In genomic region chr13:113663151-113663779, GRCm38 (mm10) we compare ENCODE assay signal across 9 mouse cellular contexts. TPM values are rescaled to one million over a fixed set of nuclear protein-coding genes. Genes with fewer than 3 reads are reported as not detected.
DNase-seq lines count a peak whose midpoint lies in the region; ATAC-seq lines count a peak whose summit lies in the region.
"Had no signal": no experiment of that assay in that cellular context is flagged by ENCODE, and none has a peak within 500 bp of the region (broad histone marks: within the 10 kb centered on the region; RNA-seq: fewer than 3 reads in every experiment).

TSS of gene Hspb3 (minus strand) at chr13:113663676.

- H3K36me3 ChIP-seq in embryonic facial prominence, embryonic 15.5 days: no peaks in the 10 kb centered on the region
- no peaks in the 10 kb centered on the region for H3K36me3 ChIP-seq in heart, embryonic 15.5 days

- no peak for ATAC-seq in embryonic facial prominence, embryonic 15.5 days (ENCODE audit: insufficient number of reproducible peaks, low FRiP score, low TSS enrichment, low read depth)
- peak; percentile 88 for ATAC-seq in heart, embryonic 15.5 days (replicated peaks; ENCODE audit: insufficient number of reproducible peaks, insufficient read depth, low FRiP score, low read depth)
- ATAC-seq in megakaryocyte progenitor cell, adult 5-6 weeks (replicated peaks; ENCODE audit: poor library complexity): no peak

- no peak within 1 kb of the TSS; the same call in 1 of the 2 replicates for H3K27ac ChIP-seq in embryonic facial prominence, embryonic 15.5 days (replicated peaks)
- peak within 1 kb of the TSS; percentile 94 for H3K27ac ChIP-seq in heart, embryonic 15.5 days

- peak within 1 kb of the TSS; percentile 12; the same call in 1 of the 2 replicates for H3K4me2 ChIP-seq in embryonic facial prominence, embryonic 15.5 days (replicated peaks)
- peak within 1 kb of the TSS; percentile 68 for H3K4me2 ChIP-seq in heart, embryonic 15.5 days

- no peak within 1 kb of the TSS for H3K9ac ChIP-seq in embryonic facial prominence, embryonic 15.5 days
- peak within 1 kb of the TSS; percentile 61 for H3K9ac ChIP-seq in heart, embryonic 15.5 days

- WGBS in embryonic facial prominence, embryonic 15.5 days: 49% methylated on average over 28 of the region's 28 CpGs
- WGBS in heart, embryonic 15.5 days: 31% methylated on average over 28 of the region's 28 CpGs

- no peaks in the 10 kb centered on the region; the same call in 1 of the 2 replicates for H3K27me3 ChIP-seq in embryonic facial prominence, embryonic 15.5 days
- H3K27me3 ChIP-seq in heart, embryonic 15.5 days: no peaks in the 10 kb centered on the region

- peak within 1 kb of the TSS; percentile 7 for H3K4me3 ChIP-seq in embryonic facial prominence, embryonic 15.5 days (replicated peaks)
- peak within 1 kb of the TSS; percentile 54 for H3K4me3 ChIP-seq in heart, embryonic 15.5 days

- DNase-seq in ES-CJ7 (ENCODE audit: low read depth, low spot score): peak; percentile 33
- DNase-seq in adrenal gland, postnatal 25 days: peak; percentile 55
- DNase-seq in lung, postnatal 4 days: peak; percentile 7 to 34
- no peak for DNase-seq in kidney, postnatal 14 days
- no peak for DNase-seq in thymus, adult 18-20 months

- H3K9me3 ChIP-seq in embryonic facial prominence, embryonic 15.5 days (replicated peaks): no peaks in the 10 kb centered on the region
- no peaks in the 10 kb centered on the region for H3K9me3 ChIP-seq in heart, embryonic 15.5 days (replicated peaks)

- peaks cover 16% of the 10 kb centered on the region for H3K4me1 ChIP-seq in embryonic facial prominence, embryonic 15.5 days
- H3K4me1 ChIP-seq in heart, embryonic 15.5 days (replicated peaks): peaks cover 16% of the 10 kb centered on the region

RNA-seq across cellular contexts. Expression of gene Hspb3, which starts in this region (rescaled TPM):
- total RNA-seq in adrenal gland, postnatal 25 days (2021): not detected in 2 replicates
- polyA plus RNA-seq in embryonic facial prominence, embryonic 15.5 days (2015; fragmentation: Nextera tagmentation; extraction: Ambion mirVana): 10.3 and 15.7 TPM in 2 replicates
- polyA plus RNA-seq in heart, embryonic 15.5 days (2015; fragmentation: Nextera tagmentation; extraction: Ambion mirVana): 39.1 and 52.7 TPM in 2 replicates
- total RNA-seq in megakaryocyte progenitor cell, adult 5-6 weeks (2015): not detected in 2 replicates
- not detected in 2 replicates for total RNA-seq in megakaryocyte progenitor cell, adult 5-6 weeks (2017)
- polyA plus RNA-seq: large intestine, adult 2 months had no signal

Comparison
In these comparisons a context has a peak if more than half of its experiments do, and no peak if none do; other contexts are left out.
1. Peak in DNase-seq in adrenal gland, postnatal 25 days; RNA of the gene not detected or under 1 TPM.
2. DNase-seq: peak in ES-CJ7 (single experiment) and lung, postnatal 4 days (2 of 2); none in kidney, postnatal 14 days (single experiment) and thymus, adult 18-20 months (0 of 2).